Mouse (Mus musculus): ENCODE data around the gene Alg1.

Gene Alg1

GRCm38 (mm10) chr16:5232982-5233381 is 439 bp upstream of the Alg1 start:
- no peak for DNase-seq (ENCODE audit: extremely low read depth, low read depth)

DNA sequence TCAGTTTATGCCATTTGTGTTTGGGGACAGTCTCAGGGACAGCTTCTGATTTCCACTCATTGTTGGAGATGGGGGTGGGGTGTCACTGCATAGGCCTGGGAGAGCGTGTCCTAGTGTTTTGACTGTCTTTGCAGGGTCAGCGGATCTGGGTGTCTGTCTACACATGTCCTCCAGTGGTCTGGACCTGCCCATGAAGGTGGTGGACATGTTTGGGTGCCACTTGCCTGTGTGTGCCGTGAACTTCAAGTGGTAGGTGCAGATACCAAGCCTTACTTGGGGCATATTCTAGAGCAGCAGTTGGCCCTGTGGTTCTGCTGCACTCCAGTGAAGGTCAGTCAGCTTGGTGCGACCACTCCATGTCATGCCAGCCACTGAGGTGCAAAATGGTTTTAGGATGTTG is 8.9 kb downstream of the Alg1 start:
- DNase-seq (ENCODE audit: extremely low read depth, low read depth), result no peak

DNA sequence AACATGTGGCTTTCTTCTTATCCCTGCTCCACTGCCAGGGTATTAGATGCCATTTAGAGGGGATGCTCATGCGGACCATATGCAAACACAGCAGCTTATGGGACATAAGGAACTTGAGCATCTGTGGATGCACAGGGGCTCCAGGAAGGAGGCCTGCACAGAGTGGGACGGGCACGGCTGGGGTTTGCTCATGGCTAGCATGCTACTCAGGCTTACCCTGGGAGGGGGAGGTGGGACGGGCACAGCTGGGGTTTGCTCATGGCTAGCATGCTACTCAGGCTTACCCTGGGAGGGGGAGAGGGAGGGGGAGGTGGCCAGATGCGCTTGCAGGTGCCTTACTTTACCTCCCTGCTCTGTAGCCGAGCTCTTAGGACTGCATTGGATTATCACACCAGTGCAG is 9.5 kb downstream of the Alg1 start:
- no peak for DNase-seq (ENCODE audit: extremely low read depth, low read depth)

DNA sequence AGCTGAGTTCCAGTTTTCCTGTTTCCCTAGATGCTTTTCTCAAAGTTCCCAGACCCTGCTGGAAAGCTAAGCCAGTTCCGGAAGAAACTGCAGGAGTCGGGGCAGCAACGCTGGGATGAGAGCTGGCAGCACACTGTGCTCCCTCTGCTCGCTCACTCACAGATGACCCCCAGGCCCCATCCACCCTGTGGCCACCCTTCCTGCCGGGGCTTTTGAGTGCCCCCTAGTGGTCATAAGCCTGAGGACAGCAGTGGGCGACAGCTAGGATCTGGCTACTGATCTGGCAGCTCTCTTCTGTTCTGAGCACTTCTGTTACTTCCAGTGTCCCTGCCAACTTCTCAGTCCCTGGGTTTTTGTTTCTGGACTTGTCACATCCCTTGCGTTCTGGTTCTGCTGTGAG is 11.0 kb downstream of the Alg1 start:
- no peak for DNase-seq (ENCODE audit: extremely low read depth, low read depth)

DNA sequence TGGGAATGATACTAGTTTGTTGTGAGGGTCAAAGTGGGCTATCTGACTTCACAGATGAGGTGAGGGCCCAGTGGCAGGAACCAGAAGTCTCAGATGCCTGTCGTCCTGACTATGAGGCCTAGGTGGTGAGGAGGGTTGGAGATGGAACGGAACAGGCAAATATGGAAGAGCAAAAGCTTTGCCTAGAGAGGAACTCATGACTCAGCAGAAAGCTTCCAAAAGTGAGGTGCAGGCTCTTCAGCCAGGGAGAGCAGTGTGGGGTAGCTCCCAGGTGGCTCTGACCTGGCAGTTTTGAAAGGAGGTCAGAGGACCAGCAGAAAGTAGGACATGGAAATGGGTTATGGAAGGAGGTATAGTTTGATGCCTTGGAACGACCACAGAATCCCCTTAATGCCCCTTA is 17.5 kb downstream of the Alg1 start:
- DNase-seq (ENCODE audit: extremely low read depth, low read depth), result no peak

GRCm38 (mm10) chr16:5252260-5252659 is 18.8 kb downstream of the Alg1 start:
- DNase-seq (ENCODE audit: extremely low read depth, low read depth), result no peak

GRCm38 (mm10) chr16:5254346-5255025 is 21.1 kb downstream of the Alg1 start:
- peak; percentile 90 for DNase-seq (ENCODE audit: extremely low read depth, low read depth)

DNA sequence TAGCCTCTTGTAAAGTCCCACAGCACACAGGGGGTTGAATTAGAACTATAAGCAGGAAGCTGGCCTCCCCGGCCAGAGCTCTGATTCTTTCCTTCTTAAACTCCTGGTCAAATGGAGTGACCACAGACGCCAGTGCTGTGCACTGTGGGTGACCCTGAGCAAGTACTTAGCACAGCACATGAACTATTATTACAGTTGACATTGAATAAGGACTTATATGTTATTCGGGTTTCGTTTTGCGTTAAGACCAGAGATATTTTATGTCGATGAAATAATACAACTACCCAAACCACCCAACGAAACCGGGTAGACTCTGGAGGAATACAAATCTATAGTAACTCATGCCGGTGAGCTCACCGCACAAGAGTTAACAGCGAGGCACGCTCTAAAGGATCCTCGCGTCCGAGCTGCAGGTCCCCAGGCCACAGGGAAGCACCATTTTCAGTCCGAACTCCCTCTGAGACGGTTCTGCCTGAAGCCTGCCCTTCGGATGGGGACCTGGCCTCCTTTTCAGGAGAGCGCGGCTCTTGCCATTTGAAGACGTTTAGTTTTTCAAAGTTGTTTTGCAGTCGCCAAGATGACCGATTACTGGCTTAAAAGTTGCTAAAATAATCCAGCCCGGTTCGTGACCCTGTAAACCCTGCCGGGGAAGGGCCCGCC is 21.8 kb downstream of the Alg1 start:
- peak; percentile 35 for DNase-seq (ENCODE audit: extremely low read depth, low read depth)

GRCm38 (mm10) chr16:5255779-5256496 is 22.5 kb downstream of the Alg1 start, which contains the start of gene Eef2kmt:
TSS of gene Eef2kmt (minus strand) at chr16:5255983.
- peak; percentile 84 for DNase-seq (ENCODE audit: extremely low read depth, low read depth)

GRCm38 (mm10) chr16:5263156-5263555 is 29.7 kb downstream of the Alg1 start:
- DNase-seq (ENCODE audit: extremely low read depth, low read depth), result no peak

- DNase-seq (ENCODE audit: extremely low read depth, low read depth), result no peak
These were observed 30.5 kb downstream of the Alg1 start for GRCm38 (mm10) chr16:5263926-5264325.

GRCm38 (mm10) chr16:5271411-5272035 is 38.1 kb downstream of the Alg1 start:
- DNase-seq (ENCODE audit: extremely low read depth, low read depth), result no peak

DNA sequence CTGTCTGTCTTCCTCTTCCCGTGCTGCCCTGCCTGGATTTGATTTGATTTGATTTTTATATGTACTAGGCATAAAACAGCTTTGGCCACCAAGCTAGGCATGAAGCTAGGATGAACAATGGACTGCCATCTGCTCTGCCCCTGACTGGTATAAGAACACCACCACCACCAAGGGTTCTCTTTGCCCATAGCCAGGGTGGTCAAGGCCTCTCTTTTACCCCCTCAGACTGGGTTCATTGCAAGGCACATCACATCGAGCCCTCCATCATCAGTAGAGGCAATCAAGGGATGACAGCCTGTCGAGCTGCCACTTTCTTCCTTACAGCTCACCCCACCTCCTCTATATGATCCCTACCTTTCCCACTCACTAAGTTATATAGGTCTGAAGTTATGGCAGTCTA is 39.0 kb downstream of the Alg1 start:
- no peak for DNase-seq (ENCODE audit: extremely low read depth, low read depth)

GRCm38 (mm10) chr16:5279571-5280222 is 46.3 kb downstream of the Alg1 start:
- no peak for DNase-seq (ENCODE audit: extremely low read depth, low read depth)

DNA sequence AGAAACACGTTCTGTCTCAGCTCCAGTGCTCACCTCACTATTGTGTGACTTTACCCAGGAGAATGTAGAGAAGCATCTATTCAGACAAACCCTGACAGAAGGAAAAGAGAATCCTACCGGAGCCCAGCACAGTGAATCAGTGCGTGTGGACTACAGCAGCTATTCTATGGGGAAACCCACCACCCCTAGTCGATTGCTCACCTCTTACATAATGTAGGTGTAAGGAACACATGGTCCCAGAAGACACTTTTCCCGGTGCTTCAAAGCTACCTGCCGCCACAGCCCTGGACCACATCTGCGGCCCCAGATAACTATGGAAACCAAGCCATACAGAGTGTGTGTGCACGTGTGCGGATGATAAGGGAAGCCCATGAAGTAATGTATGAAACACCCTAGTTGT is 49.3 kb downstream of the Alg1 start:
- no peak for DNase-seq (ENCODE audit: extremely low read depth, low read depth)

DNA sequence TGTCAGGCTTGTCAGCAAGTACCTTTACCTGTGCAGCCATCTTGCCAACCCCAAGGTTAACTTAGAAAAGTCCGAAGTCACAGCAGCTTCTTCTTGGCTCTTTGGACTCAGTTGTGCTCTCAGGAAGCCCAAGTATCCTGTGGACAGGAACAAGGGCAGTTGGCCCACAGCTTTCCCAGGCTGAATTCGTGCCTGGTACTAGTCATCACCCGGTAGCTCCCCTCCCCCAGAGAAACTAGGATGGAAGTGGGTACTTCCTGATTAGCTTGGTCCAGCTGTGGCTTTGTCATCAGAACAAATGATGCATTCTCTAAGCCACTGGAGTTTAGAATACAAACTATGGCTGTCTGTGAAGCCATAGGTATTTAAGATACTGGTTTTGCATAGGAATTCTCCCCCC is 52.0 kb downstream of the Alg1 start:
- DNase-seq (ENCODE audit: extremely low read depth, low read depth), result no peak

Data from MEL-GATA-1-ER (cell line).